Mouse (Mus musculus) ovary, postnatal 10 days (tissue): ENCODE measurements at regions not wholly inside any gene's neighbourhood (a gene's known extent, or its start where the extent isn't known, plus 50 kb on each side); places are given as distances from the start of the nearest gene placed in this dataset.

Source experiments
- DNase-seq: peaks from one replicate; pipeline ENCODE4 v3.0.0; 2022; ENCODE audit warnings: low spot score

DNA sequence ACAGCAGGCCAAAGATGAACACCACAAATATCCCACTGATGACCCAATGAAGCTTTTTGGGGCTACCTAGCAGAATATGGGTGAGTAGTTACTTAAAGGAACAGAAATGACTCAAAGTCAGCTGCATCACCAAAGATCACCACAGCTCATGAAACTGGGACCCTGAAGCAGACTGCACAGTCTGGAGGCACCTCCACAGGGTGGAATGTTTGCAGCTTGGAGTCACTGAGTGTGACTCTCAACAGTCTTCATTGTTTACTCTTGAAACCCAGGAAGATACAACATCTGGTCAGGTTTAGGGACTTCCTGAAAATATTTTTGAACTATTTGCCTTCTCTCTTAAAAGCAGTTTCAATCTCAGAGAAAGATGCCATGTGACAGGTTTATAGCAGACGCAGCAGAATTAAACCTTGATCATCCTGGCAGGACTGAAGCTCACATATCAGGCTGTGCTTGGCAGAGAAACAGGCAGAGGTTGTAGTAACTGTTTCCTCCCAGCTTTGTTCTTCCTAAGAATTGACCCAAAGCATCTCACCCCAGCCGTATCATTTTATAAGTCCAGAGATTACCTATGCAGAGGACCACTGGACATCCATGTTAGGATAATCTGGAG lies 944.1 kb upstream of the Adgrl4 start:
- no peak for DNase-seq

GRCm38 (mm10) chr3:150530966-150531365 lies 906.7 kb upstream of the Adgrl4 start:
- DNase-seq = no peak

GRCm38 (mm10) chr3:150543118-150543517 lies 894.6 kb upstream of the Adgrl4 start:
- DNase-seq = no peak

DNA sequence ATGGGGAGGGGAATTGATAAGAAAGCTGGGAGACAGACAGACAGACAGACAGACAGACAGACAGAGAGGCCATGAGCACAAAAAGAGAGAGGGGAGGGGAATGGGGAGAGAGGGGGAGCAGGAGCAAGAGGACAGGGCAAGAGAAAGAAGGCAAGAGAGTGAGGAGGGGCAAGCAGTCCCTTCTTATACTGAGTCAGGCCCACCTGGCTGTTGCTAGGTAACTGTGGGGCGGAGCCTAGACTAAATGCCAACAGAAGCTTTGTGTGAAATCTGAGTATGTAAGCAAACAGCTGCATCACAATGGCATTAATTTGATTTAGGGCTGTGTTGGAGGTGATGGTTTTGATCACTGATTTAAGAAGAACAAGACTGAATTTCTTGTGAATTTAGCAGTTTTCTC lies 849.2 kb upstream of the Adgrl4 start:
- DNase-seq = no peak

GRCm38 (mm10) chr3:150590978-150591377 lies 846.7 kb upstream of the Adgrl4 start:
- no peak for DNase-seq

- DNase-seq = no peak
Observed at GRCm38 (mm10) chr3:150603400-150604095, 834.1 kb upstream of the Adgrl4 start.

DNA sequence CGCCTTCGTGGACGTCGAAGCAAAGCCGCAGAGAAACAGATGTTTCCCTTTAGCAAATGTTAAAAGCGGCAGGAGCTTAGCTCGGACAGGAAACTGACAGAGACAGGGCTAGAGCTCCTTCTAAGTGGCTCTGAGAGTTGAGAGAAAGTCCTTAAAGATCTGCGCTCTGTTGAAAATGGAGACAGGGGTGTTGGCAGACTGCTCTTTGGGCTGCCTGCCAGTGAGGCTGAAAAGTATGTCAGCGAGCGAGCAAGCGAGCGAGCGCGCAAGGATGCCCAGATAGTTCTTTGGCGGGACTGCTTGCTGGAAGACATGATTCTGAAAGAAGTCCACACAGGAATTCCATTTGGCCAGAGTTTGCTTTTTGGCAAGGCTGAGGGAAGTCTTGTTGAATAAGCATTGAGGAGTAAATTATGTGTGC lies 827.0 kb upstream of the Adgrl4 start:
- DNase-seq = peak; percentile 40

DNA sequence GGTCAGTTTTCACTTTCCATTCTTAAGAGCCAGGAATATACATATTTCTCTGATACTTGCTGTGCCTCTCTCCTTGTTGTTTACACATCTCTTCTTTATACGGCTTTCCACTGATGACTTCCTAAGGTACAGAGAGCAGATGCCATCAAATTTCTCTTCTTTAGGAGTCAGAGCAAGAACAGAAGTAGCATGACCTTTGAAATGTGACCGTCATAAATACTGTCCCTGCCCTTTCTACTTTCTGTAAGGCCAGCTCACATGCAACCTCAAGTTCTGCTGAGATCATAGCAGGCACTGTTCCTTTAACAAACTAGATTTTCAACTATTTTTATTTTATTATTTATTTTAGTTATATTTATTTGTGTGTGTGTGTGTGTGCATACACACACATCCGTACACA lies 800.1 kb upstream of the Adgrl4 start:
- DNase-seq = no peak

- no peak for DNase-seq
Observed at GRCm38 (mm10) chr3:150640004-150640676, 797.5 kb upstream of the Adgrl4 start.

DNA sequence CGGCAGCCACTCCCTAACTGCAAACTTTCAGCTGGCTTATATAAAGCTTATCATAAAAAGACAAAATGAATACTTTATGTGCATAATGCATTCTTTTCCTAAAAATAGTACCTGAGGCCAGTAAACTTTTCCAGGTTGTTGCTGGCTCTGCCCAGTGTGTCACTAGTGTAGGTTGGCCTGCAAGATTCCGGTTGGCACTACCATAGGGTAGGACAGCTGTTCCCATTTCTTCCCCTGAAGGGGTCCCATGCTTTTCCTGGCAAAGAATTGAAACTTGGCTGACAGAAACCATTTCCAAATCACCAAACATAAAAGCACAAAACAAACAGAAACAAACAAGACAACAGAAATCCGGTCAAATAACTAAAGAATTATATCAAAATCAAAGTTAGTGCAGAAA lies 789.6 kb upstream of the Adgrl4 start:
- DNase-seq = no peak

DNA sequence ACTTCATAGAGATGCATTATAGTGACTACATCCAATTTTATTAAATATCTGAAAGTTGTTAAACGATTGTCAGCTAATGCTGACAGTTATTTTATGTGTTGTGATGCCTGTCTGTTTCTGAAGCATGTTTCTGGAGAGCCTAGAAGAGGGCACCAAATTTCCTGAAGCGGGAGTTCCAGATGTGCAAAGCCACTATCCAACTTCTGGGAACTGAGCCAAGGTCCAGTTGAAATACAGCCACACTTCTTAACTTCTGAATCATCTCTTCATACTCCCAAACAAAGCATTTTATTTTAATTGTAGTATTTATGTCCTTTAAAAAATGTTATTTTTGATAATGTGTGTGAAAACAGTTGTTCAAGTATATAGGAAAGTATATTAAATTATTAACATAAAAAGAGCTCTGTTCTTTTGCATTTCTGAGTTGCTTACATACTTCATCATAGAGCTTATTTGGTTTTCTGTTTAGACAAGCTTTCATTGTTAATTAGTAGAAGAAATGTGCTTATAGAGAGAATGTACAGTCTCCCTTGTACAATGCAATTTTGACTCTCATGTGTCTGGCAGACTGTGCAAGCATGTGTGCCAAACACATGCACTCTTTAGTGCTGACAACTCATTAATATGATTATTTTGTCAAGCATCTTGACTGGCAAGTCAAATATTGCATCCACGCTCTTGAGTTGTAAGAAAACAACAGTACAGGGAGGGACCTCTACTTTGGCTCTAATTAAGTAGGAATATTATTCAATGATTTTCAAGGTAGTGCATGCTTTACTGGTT lies 787.7 kb upstream of the Adgrl4 start:
- DNase-seq = no peak

GRCm38 (mm10) chr3:150695751-150696150 lies 741.9 kb upstream of the Adgrl4 start:
- DNase-seq = no peak

DNA sequence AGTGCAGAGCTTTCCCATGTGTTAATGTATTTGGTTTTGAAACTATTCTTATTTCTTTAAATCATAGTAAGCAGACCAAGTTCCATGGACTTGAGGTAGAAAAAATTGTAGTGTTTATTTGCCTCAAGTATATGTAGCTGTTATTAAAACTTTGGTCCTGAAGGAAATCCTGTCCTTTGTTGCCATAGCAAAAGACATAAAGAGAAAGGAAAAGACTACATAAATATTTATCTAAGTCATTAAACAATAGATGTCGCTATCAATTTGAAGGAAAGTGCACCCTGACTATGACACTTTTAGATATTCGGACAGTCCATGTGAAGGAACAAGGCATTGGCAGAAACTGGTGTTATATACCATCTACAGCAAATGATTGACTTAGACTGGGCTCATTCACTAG lies 737.7 kb upstream of the Adgrl4 start:
- DNase-seq = no peak
